Mouse (Mus musculus): ENCODE data around the gene Myo10. TPM values are rescaled to one million over a fixed set of nuclear protein-coding genes. Genes with fewer than 3 reads are reported as not detected.

Myo10 gene
- polyA plus RNA-seq, 1 experiment from 2014 or later = 28.8 TPM

DNA sequence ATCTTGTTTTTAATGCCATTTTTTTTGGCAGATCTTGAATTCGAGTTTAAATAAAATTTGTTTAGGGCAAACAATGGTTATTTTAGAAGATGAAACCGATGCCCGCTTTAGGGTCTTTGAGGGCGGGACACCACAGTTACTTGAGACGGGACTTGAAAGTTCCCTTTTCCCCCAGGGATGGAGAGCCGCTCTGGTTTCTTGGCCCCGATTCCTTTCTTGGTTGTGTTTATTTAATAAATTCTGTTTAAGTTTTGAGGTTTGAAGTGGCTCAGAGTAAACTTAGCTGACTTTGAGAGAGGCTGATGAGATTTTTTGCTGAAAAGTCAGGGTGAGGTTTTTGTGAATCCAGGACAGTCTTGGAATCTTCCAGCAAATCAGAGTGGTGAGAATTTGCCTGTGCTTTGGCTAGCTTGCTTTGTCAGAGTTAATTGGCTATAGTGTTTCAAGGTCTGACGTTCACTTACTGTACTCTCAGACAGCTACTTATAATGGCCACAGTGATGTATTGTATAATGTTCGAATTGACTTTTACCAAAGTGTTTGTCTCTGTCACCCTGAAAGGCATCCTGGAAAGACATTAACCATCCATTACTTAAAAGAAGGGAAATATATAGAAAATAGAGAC lies 1.3 kb downstream of the Myo10 start:
- H3K9ac ChIP-seq (ENCODE audit: low read depth, low read length) = peak overlapping the region; percentile 69; the same call in 1 of the 2 replicates
- no peaks in the 10 kb centered on the region for H3K9me3 ChIP-seq (replicated peaks; ENCODE audit: control insufficient read depth, low read length, poor library complexity, severe bottlenecking)
- H3K27ac ChIP-seq (ENCODE audit: low read length) = no peak overlapping the region
- no peak for ATAC-seq
- 0 out of 2 replicates have a peak, but pooled peaks cover 6% of the 10 kb centered on the region for H3K27me3 ChIP-seq (ENCODE audit: control insufficient read depth, insufficient read depth, low read depth, low read length)
- peak overlapping the region; percentile 98 for H3K4me2 ChIP-seq (ENCODE audit: low read length)
- H3K36me3 ChIP-seq (ENCODE audit: control insufficient read depth, insufficient read depth, low read length) = no peaks in the 10 kb centered on the region
- 11% methylated on average over 9 of the region's 9 CpGs for WGBS
- H3K4me1 ChIP-seq (ENCODE audit: control insufficient read depth, insufficient read depth, low read length) = peaks cover 7% of the 10 kb centered on the region; the same call in 1 of the 2 replicates
- peak overlapping the region; percentile 74 for H3K4me3 ChIP-seq (ENCODE audit: low read depth, low read length)

DNA sequence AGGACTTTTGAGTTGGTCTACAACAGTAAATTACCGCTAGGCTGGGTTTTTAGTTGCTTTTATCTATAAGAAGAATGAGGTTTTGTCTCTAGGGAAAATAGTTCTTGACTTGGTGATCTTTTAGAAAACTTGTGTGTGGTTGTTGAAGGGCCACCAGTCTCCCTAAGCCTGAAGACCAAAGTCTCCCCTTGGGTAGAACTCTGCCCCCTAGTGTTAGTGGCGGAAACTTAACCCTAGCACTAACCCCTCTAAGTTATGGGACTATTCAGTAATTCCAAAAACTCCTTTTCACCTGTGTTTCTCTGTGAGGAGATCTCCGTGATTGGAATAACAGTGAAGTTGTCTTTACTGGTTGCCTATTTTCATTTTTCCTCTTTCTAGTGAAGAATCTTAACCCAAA lies 1.9 kb downstream of the Myo10 start:
- H3K9me3 ChIP-seq (replicated peaks; ENCODE audit: control insufficient read depth, low read length, poor library complexity, severe bottlenecking) = no peaks in the 10 kb centered on the region
- H3K27ac ChIP-seq (ENCODE audit: low read length) = no peak overlapping the region
- H3K27me3 ChIP-seq (ENCODE audit: control insufficient read depth, insufficient read depth, low read depth, low read length) = 0 out of 2 replicates have a peak, but pooled peaks cover 6% of the 10 kb centered on the region
- no peak overlapping the region for H3K4me2 ChIP-seq (ENCODE audit: low read length)
- H3K4me3 ChIP-seq (ENCODE audit: low read depth, low read length) = no peak overlapping the region
- H3K4me1 ChIP-seq (ENCODE audit: control insufficient read depth, insufficient read depth, low read length) = peaks cover 7% of the 10 kb centered on the region; the same call in 1 of the 2 replicates
- H3K9ac ChIP-seq (ENCODE audit: low read depth, low read length) = no peak overlapping the region
- ATAC-seq = no peak
- WGBS = 54% methylated on average over 3 of the region's 3 CpGs
- H3K36me3 ChIP-seq (ENCODE audit: control insufficient read depth, insufficient read depth, low read length) = no peaks in the 10 kb centered on the region

- H3K27ac ChIP-seq (ENCODE audit: low read length) = no peak overlapping the region
- H3K9ac ChIP-seq (ENCODE audit: low read depth, low read length) = no peak overlapping the region
- 0 out of 2 replicates have a peak, but pooled peaks cover 6% of the 10 kb centered on the region for H3K27me3 ChIP-seq (ENCODE audit: control insufficient read depth, insufficient read depth, low read depth, low read length)
- peaks cover 7% of the 10 kb centered on the region; the same call in 1 of the 2 replicates for H3K4me1 ChIP-seq (ENCODE audit: control insufficient read depth, insufficient read depth, low read length)
- ATAC-seq = no peak
- no peak overlapping the region for H3K4me2 ChIP-seq (ENCODE audit: low read length)
- no peaks in the 10 kb centered on the region for H3K36me3 ChIP-seq (ENCODE audit: control insufficient read depth, insufficient read depth, low read length)
- H3K9me3 ChIP-seq (replicated peaks; ENCODE audit: control insufficient read depth, low read length, poor library complexity, severe bottlenecking) = no peaks in the 10 kb centered on the region
- H3K4me3 ChIP-seq (ENCODE audit: low read depth, low read length) = no peak overlapping the region
- 73% methylated on average over 4 of the region's 4 CpGs for WGBS
Observed at GRCm38 (mm10) chr15:25625471-25625870, 3.1 kb downstream of the Myo10 start.

DNA sequence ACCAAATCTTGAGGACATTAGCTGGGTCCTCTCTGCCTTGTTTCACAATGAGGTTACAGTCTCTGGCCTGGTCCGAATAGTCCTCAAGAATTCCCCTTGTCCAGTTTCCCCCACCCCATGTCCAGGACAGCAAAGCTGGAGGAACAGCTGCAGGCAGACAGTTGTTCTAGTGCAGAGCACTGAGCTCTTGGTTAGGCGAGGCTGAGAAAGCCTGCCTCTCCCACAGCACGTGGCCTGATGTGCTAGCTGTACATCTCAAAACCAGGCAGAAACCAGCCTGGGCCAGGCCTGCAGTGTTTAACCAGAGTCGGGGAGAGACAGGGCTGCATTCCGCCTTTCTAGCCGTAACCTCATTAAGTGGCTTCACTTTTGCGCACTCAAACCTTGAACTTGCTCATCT lies 4.7 kb downstream of the Myo10 start:
- Histone ChIP-seq H3K4me1 (ENCODE audit: control insufficient read depth, insufficient read depth, low read length) (peaks cover 7% of the 10 kb centered on the region; the same call in 1 of the 2 replicates), H3K27me3 (ENCODE audit: control insufficient read depth, insufficient read depth, low read depth, low read length) (0 out of 2 replicates have a peak, but pooled peaks cover 4% of the 10 kb centered on the region), H3K36me3 (ENCODE audit: control insufficient read depth, insufficient read depth, low read length) (no peaks in the 10 kb centered on the region), H3K4me3 (ENCODE audit: low read depth, low read length) (no peak overlapping the region), H3K27ac (ENCODE audit: low read length) (no peak overlapping the region), H3K9ac (ENCODE audit: low read depth, low read length) (no peak overlapping the region), H3K9me3 (replicated peaks; ENCODE audit: control insufficient read depth, low read length, poor library complexity, severe bottlenecking) (no peaks in the 10 kb centered on the region), H3K4me2 (ENCODE audit: low read length) (no peak overlapping the region)
- no peak for ATAC-seq
- 89% methylated on average over 7 of the region's 7 CpGs for WGBS

DNA sequence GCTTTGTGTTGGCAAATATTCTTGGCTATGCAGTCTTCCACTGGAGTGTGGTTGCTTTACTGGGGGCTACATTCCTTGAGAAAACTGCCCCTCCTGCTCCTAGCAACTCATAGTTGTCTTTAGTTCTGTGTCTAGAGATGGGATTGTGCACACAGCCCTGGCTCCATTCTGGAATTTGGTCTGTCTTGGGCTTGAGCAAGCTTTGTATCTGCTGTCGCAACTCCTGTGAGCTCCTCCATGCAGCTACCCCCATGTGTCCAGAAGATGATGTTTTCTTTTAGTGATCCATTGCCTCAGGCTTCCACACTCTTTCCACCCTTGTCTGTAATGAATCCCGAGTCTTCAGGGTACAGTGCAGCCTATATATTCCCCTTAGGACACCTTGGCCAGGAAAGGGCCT lies 5.9 kb downstream of the Myo10 start:
- no peak overlapping the region for H3K9ac ChIP-seq (ENCODE audit: low read depth, low read length)
- no peak overlapping the region for H3K4me3 ChIP-seq (ENCODE audit: low read depth, low read length)
- no peaks in the 10 kb centered on the region for H3K36me3 ChIP-seq (ENCODE audit: control insufficient read depth, insufficient read depth, low read length)
- H3K27me3 ChIP-seq (ENCODE audit: control insufficient read depth, insufficient read depth, low read depth, low read length) = 0 out of 2 replicates have a peak, but pooled peaks cover 4% of the 10 kb centered on the region
- no peaks in the 10 kb centered on the region for H3K9me3 ChIP-seq (replicated peaks; ENCODE audit: control insufficient read depth, low read length, poor library complexity, severe bottlenecking)
- no peak overlapping the region for H3K4me2 ChIP-seq (ENCODE audit: low read length)
- WGBS = 95% methylated on average over 2 of the region's 2 CpGs
- H3K4me1 ChIP-seq (ENCODE audit: control insufficient read depth, insufficient read depth, low read length) = peaks cover 7% of the 10 kb centered on the region; the same call in 1 of the 2 replicates
- no peak overlapping the region for H3K27ac ChIP-seq (ENCODE audit: low read length)
- no peak for ATAC-seq

- Histone ChIP-seq H3K27me3 (ENCODE audit: control insufficient read depth, insufficient read depth, low read depth, low read length) (no peaks in the 10 kb centered on the region), H3K4me1 (ENCODE audit: control insufficient read depth, insufficient read depth, low read length) (no peaks in the 10 kb centered on the region), H3K27ac (ENCODE audit: low read length) (no peak overlapping the region), H3K9ac (ENCODE audit: low read depth, low read length) (no peak overlapping the region), H3K4me3 (ENCODE audit: low read depth, low read length) (no peak overlapping the region), H3K36me3 (ENCODE audit: control insufficient read depth, insufficient read depth, low read length) (no peaks in the 10 kb centered on the region), H3K4me2 (ENCODE audit: low read length) (no peak overlapping the region), H3K9me3 (replicated peaks; ENCODE audit: control insufficient read depth, low read length, poor library complexity, severe bottlenecking) (no peaks in the 10 kb centered on the region)
- 66% methylated on average over 9 of the region's 9 CpGs for WGBS
- ATAC-seq = no peak
Observed at GRCm38 (mm10) chr15:25630716-25631115, 8.4 kb downstream of the Myo10 start.

GRCm38 (mm10) chr15:25631332-25631731 lies 9.0 kb downstream of the Myo10 start:
- no peak overlapping the region for H3K4me3 ChIP-seq (ENCODE audit: low read depth, low read length)
- H3K4me2 ChIP-seq (ENCODE audit: low read length) = no peak overlapping the region
- ATAC-seq = no peak
- no peak overlapping the region for H3K9ac ChIP-seq (ENCODE audit: low read depth, low read length)
- H3K4me1 ChIP-seq (ENCODE audit: control insufficient read depth, insufficient read depth, low read length) = no peaks in the 10 kb centered on the region
- H3K9me3 ChIP-seq (replicated peaks; ENCODE audit: control insufficient read depth, low read length, poor library complexity, severe bottlenecking) = no peaks in the 10 kb centered on the region
- no peak overlapping the region for H3K27ac ChIP-seq (ENCODE audit: low read length)
- no peaks in the 10 kb centered on the region for H3K36me3 ChIP-seq (ENCODE audit: control insufficient read depth, insufficient read depth, low read length)
- WGBS = 92% methylated on average over 6 of the region's 6 CpGs
- no peaks in the 10 kb centered on the region for H3K27me3 ChIP-seq (ENCODE audit: control insufficient read depth, insufficient read depth, low read depth, low read length)

DNA sequence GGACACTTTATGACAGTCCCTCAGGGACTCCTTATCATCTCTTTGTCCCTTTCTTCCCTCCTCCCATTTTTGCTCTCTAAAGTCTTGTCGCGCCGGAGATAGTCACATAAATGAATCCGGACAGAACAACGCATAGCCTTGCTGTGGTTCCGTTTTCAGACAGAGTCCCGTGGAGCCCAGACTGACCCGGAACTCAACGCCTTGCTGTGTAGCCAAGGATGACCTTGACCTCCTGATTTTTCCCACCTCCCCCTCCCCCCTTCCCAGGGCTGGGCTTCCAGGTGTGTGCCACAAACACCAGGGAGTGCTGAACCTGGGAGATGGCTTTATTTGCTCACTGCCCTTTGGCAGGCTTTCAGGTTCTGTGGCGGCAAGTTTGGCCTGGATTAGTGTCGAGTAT lies 10.6 kb downstream of the Myo10 start:
- H3K27ac ChIP-seq (ENCODE audit: low read length) = no peak overlapping the region
- no peaks in the 10 kb centered on the region for H3K9me3 ChIP-seq (replicated peaks; ENCODE audit: control insufficient read depth, low read length, poor library complexity, severe bottlenecking)
- no peaks in the 10 kb centered on the region for H3K36me3 ChIP-seq (ENCODE audit: control insufficient read depth, insufficient read depth, low read length)
- no peak overlapping the region for H3K4me2 ChIP-seq (ENCODE audit: low read length)
- no peaks in the 10 kb centered on the region for H3K27me3 ChIP-seq (ENCODE audit: control insufficient read depth, insufficient read depth, low read depth, low read length)
- H3K9ac ChIP-seq (ENCODE audit: low read depth, low read length) = no peak overlapping the region
- ATAC-seq = no peak
- WGBS = 83% methylated on average over 11 of the region's 11 CpGs
- no peak overlapping the region for H3K4me3 ChIP-seq (ENCODE audit: low read depth, low read length)
- H3K4me1 ChIP-seq (ENCODE audit: control insufficient read depth, insufficient read depth, low read length) = no peaks in the 10 kb centered on the region

DNA sequence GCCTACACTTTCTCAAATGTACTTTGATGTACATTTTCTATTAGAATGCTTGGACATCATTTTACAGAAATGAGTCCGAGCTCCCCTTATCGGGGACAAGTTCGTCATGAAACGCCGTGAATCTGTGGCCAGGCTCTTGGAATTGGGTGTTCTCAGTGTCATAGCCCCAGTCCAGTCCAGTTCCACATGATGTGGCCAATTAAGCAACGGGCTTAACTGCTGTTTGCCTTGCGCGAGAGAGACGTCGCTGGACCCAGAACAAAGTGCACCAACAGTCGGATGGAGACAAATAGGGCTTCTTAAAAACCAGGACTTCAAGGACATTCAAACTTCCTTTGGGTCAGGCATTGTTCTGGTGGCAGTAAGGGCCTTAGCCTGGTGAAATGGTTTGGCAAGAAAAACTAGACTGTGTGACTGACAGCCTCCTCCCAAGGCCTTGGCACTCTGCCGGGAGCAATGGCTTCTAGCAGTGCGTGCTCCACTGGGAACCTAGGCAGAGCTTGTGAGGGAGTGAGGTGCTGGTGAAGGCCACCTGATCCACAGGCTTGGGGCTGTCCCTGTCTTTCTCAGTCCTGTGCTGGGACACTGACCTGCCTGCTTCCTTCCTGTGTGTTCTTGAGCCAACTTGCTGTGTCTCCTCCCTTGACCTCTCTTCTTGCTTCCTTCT lies 11.5 kb downstream of the Myo10 start:
- Histone ChIP-seq H3K27me3 (ENCODE audit: control insufficient read depth, insufficient read depth, low read depth, low read length) (no peaks in the 10 kb centered on the region), H3K4me2 (ENCODE audit: low read length) (no peak overlapping the region), H3K4me3 (ENCODE audit: low read depth, low read length) (no peak overlapping the region), H3K27ac (ENCODE audit: low read length) (no peak overlapping the region), H3K9ac (ENCODE audit: low read depth, low read length) (no peak overlapping the region), H3K36me3 (ENCODE audit: control insufficient read depth, insufficient read depth, low read length) (no peaks in the 10 kb centered on the region), H3K4me1 (ENCODE audit: control insufficient read depth, insufficient read depth, low read length) (no peaks in the 10 kb centered on the region), H3K9me3 (replicated peaks; ENCODE audit: control insufficient read depth, low read length, poor library complexity, severe bottlenecking) (no peaks in the 10 kb centered on the region)
- 88% methylated on average over 13 of the region's 13 CpGs for WGBS
- no peak for ATAC-seq

All from midbrain, embryonic 16.5 days (tissue).